Mouse (Mus musculus) ovary, postnatal 14 days (tissue): ENCODE measurements around the gene Hist1h3g.
"Not testable (repeated sequence)": the region's sequence is repeated elsewhere in the genome, so short reads cannot be mapped to it uniquely, and the experiment has no call there.

ENCODE experiments used
- DNase-seq: peaks from one replicate; pipeline ENCODE4 v3.0.0; 2022; ENCODE audit warnings: low spot score

Hist1h3g gene

GRCm38 (mm10) chr13:23534368-23535131, 672 bp upstream of the Hist1h3g start:
- no peak for DNase-seq

GRCm38 (mm10) chr13:23536076-23536822, 1.0 kb downstream of the Hist1h3g start:
- no peak for DNase-seq

GRCm38 (mm10) chr13:23537006-23537710, 1.9 kb downstream of the Hist1h3g start:
- no peak for DNase-seq

- no peak for DNase-seq
Observed at GRCm38 (mm10) chr13:23538249-23538648, 3.0 kb downstream of the Hist1h3g start.

GRCm38 (mm10) chr13:23539821-23540220, 4.6 kb downstream of the Hist1h3g start:
- DNase-seq: not testable (repeated sequence)

- no peak for DNase-seq
Observed at GRCm38 (mm10) chr13:23541497-23541896, 6.3 kb downstream of the Hist1h3g start.

GRCm38 (mm10) chr13:23542225-23542980, 7.2 kb downstream of the Hist1h3g start:
- DNase-seq: not testable (repeated sequence)

GRCm38 (mm10) chr13:23542999-23543607, 7.9 kb downstream of the Hist1h3g start, which contains the start of gene Hist1h2bh:
Gene Hist1h2bh, minus strand, starts transcription at chr13:23543392.
- DNase-seq: not testable (repeated sequence)

- no peak for DNase-seq
Observed at GRCm38 (mm10) chr13:23543965-23544786, 9.0 kb downstream of the Hist1h3g start, which contains the start of gene Hist1h3f. Gene Hist1h3f, plus strand, starts transcription at chr13:23544052.

GRCm38 (mm10) chr13:23544787-23545120, 9.5 kb downstream of the Hist1h3g start:
- not testable (repeated sequence) for DNase-seq

- no peak for DNase-seq
Observed at GRCm38 (mm10) chr13:23546694-23547093, 11.5 kb downstream of the Hist1h3g start.

- DNase-seq: no peak
Observed at GRCm38 (mm10) chr13:23550761-23551145, 15.5 kb downstream of the Hist1h3g start.

GRCm38 (mm10) chr13:23551146-23551834, 16.1 kb downstream of the Hist1h3g start, which contains the start of gene Hist1h4f:
Gene Hist1h4f, minus strand, starts transcription at chr13:23551648.
- DNase-seq: peak; percentile 83

- no peak for DNase-seq
Observed at GRCm38 (mm10) chr13:23551931-23552914, 17.0 kb downstream of the Hist1h3g start.

GRCm38 (mm10) chr13:23552962-23553361, 17.7 kb downstream of the Hist1h3g start, which contains the start of gene Hist1h1d:
Gene Hist1h1d, plus strand, starts transcription at chr13:23553262.
- no peak for DNase-seq

- DNase-seq: no peak
Observed at GRCm38 (mm10) chr13:23554393-23554792, 19.2 kb downstream of the Hist1h3g start.

GRCm38 (mm10) chr13:23554925-23555838, 20.0 kb downstream of the Hist1h3g start:
- DNase-seq: peak; percentile 66
